Mouse (Mus musculus): ENCODE results near the gene Ccdc169.

- no peak for TF ChIP-seq CTCF (IDR thresholded peaks at IDR 0.05; ENCODE audit: extremely low read depth, insufficient read depth, low read length)
- TF ChIP-seq POLR2A (IDR thresholded peaks at IDR 0.05; ENCODE audit: extremely low read depth, insufficient read depth, low read length) = no peak
These were observed 40.0 kb upstream of the Ccdc169 start for GRCm38 (mm10) chr3:55097186-55097585.
